Mouse (Mus musculus) spleen, adult 12 weeks (tissue): ENCODE measurements around the gene Top2a.

Source experiments
- DNase-seq: peaks from one replicate; pipeline ENCODE4 v3.0.0; 2022; ENCODE audit warnings: low spot score

Gene Top2a

GRCm38 (mm10) chr11:98949242-98949957 is 74.6 kb downstream of the Top2a start:
- no peak for DNase-seq

GRCm38 (mm10) chr11:98947969-98948569 is 75.9 kb downstream of the Top2a start:
- no peak for DNase-seq

GRCm38 (mm10) chr11:98945605-98945977 is 78.4 kb downstream of the Top2a start:
- DNase-seq, result no peak

GRCm38 (mm10) chr11:98944897-98945604 is 78.9 kb downstream of the Top2a start:
- DNase-seq, result no peak

GRCm38 (mm10) chr11:98943741-98944461 is 80.1 kb downstream of the Top2a start:
- no peak for DNase-seq
